Mouse (Mus musculus): ENCODE measurements around the gene CT030661.1. TPM values are rescaled to one million over a fixed set of nuclear protein-coding genes. Genes with fewer than 3 reads are reported as not detected.

The CT030661.1 gene
- polyA plus RNA-seq (2015; fragmentation: Nextera tagmentation; extraction: Ambion mirVana): 6.4 and 7.5 TPM in 2 replicates

DNA sequence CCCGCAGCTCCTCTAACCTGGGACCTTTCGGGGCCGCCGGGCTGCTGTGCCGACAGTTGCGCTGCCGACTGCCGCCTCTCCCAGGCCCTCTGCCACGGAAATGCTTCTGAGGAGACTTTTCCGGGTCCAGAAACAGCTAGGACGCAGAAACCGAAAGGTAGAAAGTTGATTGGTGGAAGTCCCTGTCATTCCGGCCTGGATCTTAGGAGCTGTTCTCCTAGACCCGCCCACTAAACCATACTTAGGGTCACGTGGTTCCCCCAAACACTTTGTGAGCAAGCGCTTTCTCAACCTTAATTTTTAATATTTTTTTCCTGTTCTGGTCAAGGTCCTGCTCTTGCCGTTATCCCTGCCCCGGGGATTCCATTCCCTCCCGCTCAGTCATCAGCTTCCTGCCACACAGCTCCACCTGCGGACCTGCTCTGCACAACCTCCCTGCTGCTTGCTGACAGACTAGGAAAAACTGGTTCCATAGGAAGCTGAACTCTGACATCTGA is at the start of gene CT030661.1:
CT030661.1 (minus strand) TSS at position 108 of the 497 bp plus-strand sequence.

DNA sequence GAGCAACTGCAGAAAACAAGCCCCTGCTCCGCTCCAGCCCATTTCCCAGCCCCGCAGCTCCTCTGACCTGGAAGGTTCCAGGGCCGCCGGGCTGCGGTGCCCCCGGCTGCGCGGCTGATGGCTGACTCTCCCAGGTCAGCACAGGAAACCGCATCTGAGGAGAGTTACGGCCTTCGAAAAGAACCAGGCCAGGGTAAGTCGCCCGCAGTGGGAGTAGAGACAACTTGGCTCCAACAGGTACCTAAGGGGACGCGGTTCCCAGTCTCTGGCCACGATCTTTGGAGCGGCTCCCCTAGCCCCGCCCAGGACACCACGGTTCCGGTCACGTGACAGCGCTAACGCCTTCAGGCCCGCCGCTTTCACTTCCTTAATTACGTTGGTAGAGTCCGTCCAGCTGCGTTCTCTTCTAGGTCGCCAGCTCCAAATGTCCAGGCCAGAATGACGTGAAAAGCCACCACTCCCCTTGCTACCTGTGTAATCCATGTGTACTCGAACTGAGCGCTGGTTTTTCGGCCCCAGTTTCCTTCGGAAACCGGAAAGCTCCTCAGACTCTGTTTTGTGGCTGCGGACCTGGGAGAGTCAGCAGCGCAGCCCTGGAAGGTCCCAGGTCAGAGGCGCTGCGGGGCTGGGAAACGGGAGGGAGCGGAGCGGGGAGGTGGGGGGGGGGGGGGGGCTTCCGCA is 46.6 kb upstream of the CT030661.1 start, which contains the start of the genes Zfp944 and Zfp758:
Zfp944 (minus strand) TSS at position 300 of the 681 bp plus-strand sequence.
Zfp758 (plus strand) TSS at position 353 of the 681 bp plus-strand sequence.

Other genes with a start within 250 kb of the CT030661.1 start
- gene Zfp947, start 148.6 kb downstream of the CT030661.1 start, polyA plus RNA-seq (2015; fragmentation: Nextera tagmentation; extraction: Ambion mirVana): 0.82 and 1.1 TPM in 2 replicates
- gene Zfp994, start 89.2 kb downstream of the CT030661.1 start, polyA plus RNA-seq (2015; fragmentation: Nextera tagmentation; extraction: Ambion mirVana): 1.5 and 2.3 TPM in 2 replicates
- 8.5 and 9.5 TPM in 2 replicates for gene Zfp944, start 46.6 kb upstream of the CT030661.1 start, polyA plus RNA-seq (2015; fragmentation: Nextera tagmentation; extraction: Ambion mirVana)
- 5.6 and 5.8 TPM in 2 replicates for gene Zfp758, start 46.6 kb upstream of the CT030661.1 start, polyA plus RNA-seq (2015; fragmentation: Nextera tagmentation; extraction: Ambion mirVana)
- gene Zfp946, start 109.4 kb upstream of the CT030661.1 start, polyA plus RNA-seq (2015; fragmentation: Nextera tagmentation; extraction: Ambion mirVana): 2.1 and 2.5 TPM in 2 replicates